Mouse (Mus musculus) kidney, adult 2 months (tissue): Measurements from ENCODE around the gene Cenpf.

Experiments used
- CTCF ChIP-seq: fragments of 200-500 bp; conservative IDR thresholded peaks from 2 replicates; pipeline ENCODE4 v1.5.1; 2011; ENCODE audit warnings: low read depth, mild to moderate bottlenecking, control low read depth, low read length, moderate library complexity, mixed read lengths; ENCODE audit not compliant: insufficient read depth, insufficient read length
- POLR2A ChIP-seq: fragments of 200-500 bp; IDR thresholded peaks from one replicate; pipeline ENCODE4 v1.6.1; 2011; ENCODE audit warnings: low read depth, low read length, control low read depth

- no peak for TF ChIP-seq CTCF
- TF ChIP-seq POLR2A, result no peak
These were observed 42.5 kb downstream of the Cenpf start for GRCm38 (mm10) chr1:189645371-189645770.
